ENCODE assay signal across 8 mouse cellular contexts in the genomic region with DNA sequence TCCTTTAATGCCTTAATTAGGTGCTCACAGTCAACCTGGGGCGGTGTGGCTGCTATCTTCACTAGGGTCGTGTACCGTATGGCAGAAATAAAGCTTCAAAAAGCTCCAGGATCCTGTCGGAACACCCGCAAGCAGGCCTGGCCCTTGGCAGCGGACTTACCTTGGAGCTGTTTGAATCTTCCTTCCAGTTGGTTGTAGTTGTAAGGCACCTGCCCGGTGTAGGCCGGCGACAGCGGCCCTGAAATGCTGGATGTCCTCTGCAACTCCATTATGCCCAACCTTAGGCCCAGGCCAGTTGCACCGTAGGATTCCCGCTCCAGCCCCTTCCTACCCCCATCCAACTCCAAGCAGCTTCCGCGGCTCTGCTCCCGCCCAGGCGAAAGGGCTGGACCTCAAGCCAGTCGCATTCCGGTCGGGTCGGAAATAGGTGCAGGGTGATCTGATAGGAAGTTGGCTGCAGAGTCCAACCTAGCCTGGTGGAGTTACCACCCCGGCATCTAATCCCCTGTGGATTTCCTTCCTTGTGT.
DNase-seq lines count a peak whose midpoint lies in the region; ATAC-seq lines count a peak whose summit lies in the region.

No protein-coding gene starts in this region.

- WGBS in macrophage (ENCODE audit: missing documents) = under 1% methylated on average over 21 of the region's 21 CpGs

- DNase-seq in right cerebral cortex, adult 18-20 months = peak; percentile 13
- DNase-seq in right cerebral cortex, postnatal 14 days = no peak
- peak; percentile 64 for DNase-seq in embryo, embryonic 10 days (ENCODE audit: low spot score)
- peak; percentile 72 to 83 for DNase-seq in heart, adult 9 months (ENCODE audit: low spot score in 2 of 2)
- DNase-seq in kidney, postnatal 10 days = peak; percentile 84
- DNase-seq in retina, postnatal 7 days (ENCODE audit: low read depth, low spot score) = peak; percentile 23

- H3K27ac ChIP-seq in macrophage = peak overlapping the region; percentile 63

- peak overlapping the region; percentile 65 for H3K4me3 ChIP-seq in macrophage (ENCODE audit: inconsistent target)

- H3K36me3 ChIP-seq in macrophage (ENCODE audit: inconsistent target) = no peaks in the 10 kb centered on the region

- H3K79me2 ChIP-seq in macrophage (ENCODE audit: inconsistent target) = peaks cover 55% of the 10 kb centered on the region

- ATAC-seq in erythroid progenitor cell, adult 5-6 weeks (replicated peaks; ENCODE audit: low FRiP score, poor library complexity, severe bottlenecking) = no peak
